Mouse (Mus musculus) G1E (cell line): ENCODE measurements around the gene Pigr.

Source experiments
- CTCF ChIP-seq: IDR thresholded peaks from 2 replicates; pipeline ENCODE4 v1.5.1; 2012; ENCODE audit warnings: low read depth, low read length, inconsistent platforms, mixed read lengths
- GATA1 ChIP-seq: IDR thresholded peaks from 2 replicates; pipeline ENCODE4 v1.6.1; 2012; ENCODE audit warnings: borderline replicate concordance, low read length, inconsistent platforms, mixed read lengths
- TAL1 ChIP-seq: conservative IDR thresholded peaks from 2 replicates; pipeline ENCODE4 v1.6.1; 2012; ENCODE audit warnings: low read depth, low read length, inconsistent platforms, mixed read lengths

- TF ChIP-seq CTCF (no peak), TAL1 (no peak), GATA1 (no peak)
These were observed 67.0 kb downstream of the Pigr start for GRCm38 (mm10) chr1:130893329-130894040.
